Mouse (Mus musculus) embryo, embryonic 10.5 days (tissue): ENCODE measurements around the gene Emc10.

ENCODE experiments used
- DNase-seq: peaks from one replicate; pipeline ENCODE4 v3.0.0-alpha.2; 2015; ENCODE audit warnings: low spot score

Gene Emc10

GRCm38 (mm10) chr7:44484841-44485571 lies 11.3 kb downstream of the Emc10 start:
- DNase-seq, result peak; percentile 91

DNA sequence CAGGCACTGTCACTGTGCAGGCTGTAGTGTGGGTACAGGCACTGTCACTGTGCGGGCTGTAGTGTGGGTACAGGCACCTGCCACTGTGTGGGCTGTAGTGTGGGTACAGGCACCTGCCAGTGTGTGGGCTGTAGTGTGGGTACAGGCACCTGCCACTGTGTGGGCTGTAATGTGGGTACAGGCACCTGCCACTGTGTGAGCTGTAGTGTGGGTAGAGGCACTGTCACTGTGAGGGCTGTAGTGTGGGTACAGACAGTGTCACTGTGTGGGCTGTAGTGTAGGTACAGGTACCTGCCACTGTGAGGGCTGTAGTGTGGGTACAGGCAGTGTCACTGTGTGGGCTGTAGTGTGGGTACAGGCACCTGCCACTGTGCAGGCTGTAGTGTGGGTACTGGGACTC lies 12.2 kb downstream of the Emc10 start:
- DNase-seq, result no peak

- no peak for DNase-seq
These were observed 13.4 kb downstream of the Emc10 start for GRCm38 (mm10) chr7:44482836-44483435.

DNA sequence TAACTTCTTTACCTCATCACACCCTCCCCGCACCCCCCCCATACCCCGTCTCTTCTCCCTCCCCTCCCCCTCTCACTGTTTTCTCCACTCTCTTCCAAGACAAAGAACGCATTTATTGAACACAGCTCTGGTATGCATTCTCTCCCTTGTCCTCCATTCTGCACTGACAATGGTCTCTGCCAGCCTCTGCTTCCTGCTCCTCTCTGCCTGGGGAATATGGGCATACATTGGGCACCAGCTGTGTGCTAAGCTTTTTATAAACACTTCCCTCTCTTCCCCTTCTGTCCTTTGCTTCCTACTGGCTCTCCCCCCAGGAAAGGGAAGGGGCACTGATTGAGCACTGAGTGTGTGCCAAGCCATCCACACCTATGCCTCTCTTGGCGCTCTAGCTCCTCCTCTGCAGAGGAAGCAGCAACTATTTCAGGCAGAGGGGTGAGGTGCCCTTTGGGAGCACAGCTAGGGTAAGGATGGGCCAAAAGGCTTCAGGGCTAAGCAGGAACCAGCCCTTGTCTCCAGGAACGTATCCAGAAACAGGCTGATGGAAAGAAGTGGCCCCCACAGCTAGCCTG lies 21.2 kb downstream of the Emc10 start:
- DNase-seq, result no peak

- DNase-seq, result peak; percentile 47
These were observed 21.9 kb downstream of the Emc10 start for GRCm38 (mm10) chr7:44474419-44474818.

DNA sequence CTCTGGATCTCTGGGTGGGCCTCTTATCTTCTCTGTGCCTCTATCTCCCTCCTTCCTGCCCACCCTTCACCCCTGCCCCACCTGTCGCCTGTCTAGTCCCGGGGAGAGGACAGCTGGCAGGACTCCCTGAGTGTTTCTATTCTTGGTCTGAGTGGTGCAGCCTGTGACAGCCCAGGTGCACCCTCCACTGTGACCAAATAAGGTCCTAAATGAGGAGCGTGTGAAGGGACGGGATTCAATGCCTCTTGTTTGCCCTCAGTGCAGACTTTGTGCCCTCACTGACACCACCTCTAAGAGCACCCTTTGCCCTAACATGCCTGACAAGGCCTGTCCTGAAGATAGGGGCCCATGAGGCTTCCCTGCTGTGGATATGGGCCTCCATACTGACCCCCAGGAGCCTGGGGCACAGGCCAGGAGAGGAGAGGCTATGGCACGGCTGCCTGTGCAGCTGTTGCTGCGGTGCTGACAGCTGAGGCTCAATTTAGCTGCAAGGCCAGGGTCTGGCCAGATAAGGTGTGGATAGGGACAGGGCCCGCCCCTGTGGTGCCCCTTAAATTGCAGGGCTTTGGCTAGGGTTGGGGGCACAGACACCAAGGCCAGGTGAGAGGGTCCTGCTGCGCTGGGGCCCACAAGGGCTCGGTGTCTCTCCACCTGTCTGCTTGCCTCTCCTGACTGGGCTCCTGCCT lies 23.2 kb downstream of the Emc10 start:
- no peak for DNase-seq

DNA sequence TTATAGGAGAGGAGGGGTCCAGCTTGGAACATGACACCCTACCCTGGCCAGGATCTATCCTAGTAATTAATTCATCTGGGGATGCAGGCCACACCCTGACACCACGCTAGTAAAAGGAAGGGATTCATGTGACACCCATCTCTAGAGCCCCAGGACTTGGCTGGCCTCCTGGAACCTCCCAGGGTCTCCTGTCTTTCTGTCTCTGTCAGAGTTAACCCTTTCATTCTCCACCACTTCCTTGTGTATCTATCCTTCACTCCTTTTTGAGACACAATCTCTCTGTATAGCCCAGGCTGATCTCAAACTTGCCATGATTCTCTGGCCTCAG lies 23.8 kb downstream of the Emc10 start:
- no peak for DNase-seq

- no peak for DNase-seq
These were observed 24.3 kb downstream of the Emc10 start for GRCm38 (mm10) chr7:44471880-44472557.

GRCm38 (mm10) chr7:44470696-44471612 lies 25.4 kb downstream of the Emc10 start:
- DNase-seq, result no peak

DNA sequence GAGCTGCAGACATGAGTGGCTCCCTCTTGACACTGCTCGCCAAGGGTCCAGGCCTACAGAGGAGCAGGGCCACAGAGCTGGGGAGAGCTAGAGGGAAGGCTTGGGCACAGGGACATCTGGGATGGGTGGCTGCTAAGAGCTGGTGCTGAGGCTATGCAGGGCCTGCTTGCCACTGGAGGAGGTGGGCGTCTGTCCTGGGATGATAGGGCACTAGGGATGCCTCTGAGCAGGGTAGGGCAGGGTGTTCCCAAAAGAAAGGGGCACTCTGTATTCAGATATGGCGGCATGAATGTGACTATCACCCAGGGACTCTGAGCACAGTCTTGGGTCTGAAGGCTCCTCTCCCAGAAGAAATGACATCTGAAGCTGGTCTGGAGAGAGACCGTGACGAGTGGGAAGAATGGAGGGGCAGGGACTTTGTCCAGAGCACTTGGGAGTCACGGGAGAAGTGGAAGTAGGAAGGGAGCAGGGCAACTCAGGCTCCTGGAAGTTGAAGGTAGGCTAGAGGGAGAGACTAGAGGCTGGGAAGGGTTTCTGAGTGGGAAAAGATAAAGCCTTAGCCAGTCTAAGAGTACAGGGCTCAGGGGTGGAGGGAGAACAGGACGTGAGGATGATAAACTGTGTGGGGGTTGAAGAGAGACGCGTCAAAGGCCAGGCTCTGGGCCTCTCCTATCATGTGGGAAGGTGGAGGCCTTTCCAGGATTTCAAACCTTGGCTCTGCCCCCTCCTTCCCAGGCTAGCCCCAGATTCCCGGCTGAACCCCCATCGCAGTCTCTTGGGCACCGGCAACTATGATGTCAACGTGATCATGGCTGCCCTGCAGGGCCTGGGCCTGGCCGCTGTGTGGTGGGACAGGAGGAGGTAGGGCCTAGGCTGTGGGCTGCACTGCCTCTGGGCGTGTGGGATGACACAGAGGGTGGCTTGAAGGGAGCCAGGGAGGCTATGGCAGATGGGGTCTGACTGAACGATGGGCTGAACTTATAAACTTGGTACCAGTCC lies 26.4 kb downstream of the Emc10 start:
- DNase-seq, result no peak

DNA sequence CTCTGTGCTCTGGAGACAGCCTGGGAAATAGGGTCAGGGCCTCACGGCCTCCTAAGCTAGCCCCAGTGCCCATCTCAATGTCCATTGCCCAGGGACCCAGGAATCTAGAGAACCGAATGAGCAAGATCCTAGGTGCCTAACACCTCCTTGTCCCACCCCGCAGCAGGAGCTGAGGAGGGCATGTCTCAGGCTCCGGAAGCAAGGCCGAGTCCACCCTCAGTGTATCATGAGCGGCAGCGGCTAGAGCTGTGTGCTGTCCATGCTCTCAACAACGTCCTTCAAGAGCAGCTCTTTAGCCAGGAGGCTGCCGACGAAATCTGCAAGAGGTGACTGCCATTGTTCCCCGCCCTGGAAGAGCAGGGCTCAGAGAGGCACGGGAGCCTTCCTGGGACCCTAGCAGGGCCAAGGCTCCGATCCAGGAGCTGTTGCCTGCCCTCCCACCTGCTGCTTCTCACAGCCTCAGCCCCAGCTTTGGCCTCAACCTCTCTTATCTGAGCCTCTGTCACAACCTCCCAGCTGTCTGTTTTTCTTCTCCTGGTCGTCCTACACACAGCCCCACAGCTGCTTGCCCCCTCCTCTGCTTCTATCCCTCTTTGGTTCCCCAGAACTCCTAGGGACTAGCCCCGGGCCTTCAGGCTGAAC lies 27.6 kb downstream of the Emc10 start:
- no peak for DNase-seq

GRCm38 (mm10) chr7:44467811-44468411 lies 28.4 kb downstream of the Emc10 start, which contains the start of gene Josd2:
TSS of gene Josd2 (plus strand) at chr7:44467980.
- peak; percentile 99 for DNase-seq

- DNase-seq, result no peak
These were observed 29.4 kb downstream of the Emc10 start for GRCm38 (mm10) chr7:44466888-44467311.

- no peak for DNase-seq
These were observed 30.1 kb downstream of the Emc10 start for GRCm38 (mm10) chr7:44466006-44466887.

DNA sequence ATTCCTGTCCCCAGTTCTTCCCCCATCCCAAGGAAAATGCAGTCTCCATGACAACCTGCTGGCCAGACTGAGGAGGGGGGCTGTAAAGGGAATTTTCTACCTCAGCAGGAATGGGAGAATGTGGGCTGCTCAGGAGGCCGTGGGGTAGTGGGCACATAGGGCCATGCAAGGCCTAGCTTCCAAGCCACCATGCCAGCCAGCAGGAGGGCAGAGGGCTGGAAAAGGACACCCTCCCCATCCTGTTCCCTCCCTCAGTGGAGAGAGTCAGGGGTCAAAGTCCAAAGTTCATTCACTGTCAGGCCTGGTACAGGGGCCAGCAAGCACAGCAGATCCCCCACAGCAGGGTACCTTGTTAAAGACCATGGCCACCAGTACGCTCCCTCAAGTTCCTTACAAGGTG lies 31.2 kb downstream of the Emc10 start, which contains the start of gene Aspdh:
Gene Aspdh (plus strand): TSS at position 281 of the 400 bp plus-strand sequence.
- no peak for DNase-seq

- DNase-seq, result no peak
These were observed 31.8 kb downstream of the Emc10 start for GRCm38 (mm10) chr7:44464511-44464910.

- DNase-seq, result no peak
These were observed 32.6 kb downstream of the Emc10 start for GRCm38 (mm10) chr7:44463556-44464225.
